Mouse (Mus musculus) erythroblast, adult 5-6 weeks (primary cell): ENCODE measurements around the gene Prr23a2. TPM values are rescaled to one million over a fixed set of nuclear protein-coding genes. Genes with fewer than 3 reads are reported as not detected.
"Not testable (repeated sequence)": the region's sequence is repeated elsewhere in the genome, so short reads cannot be mapped to it uniquely, and the experiment has no call there.

ENCODE experiments used
- ATAC-seq: replicated peaks from 2 replicates; pipeline ENCODE4 v1.8.0; 2016; ENCODE audit warnings: moderate number of reproducible peaks, mild to moderate bottlenecking, moderate TSS enrichment, inconsistent platforms; ENCODE audit not compliant: poor library complexity, low FRiP score, severe bottlenecking
- total RNA-seq, 2 experiments: library from RNA; stranded (forward) in 1 of 2; stranded (reverse) in 1 of 2; fragments of 150-400 nt in 1 of 2; fragments of 200-764, 138-1000 nt in 1 of 2; gene quantifications; 2 replicates each; pipeline versions ENCODE4 v1.2.3 to v1.2.4; 2015 to 2017; ENCODE audit warnings: low replicate concordance in 2 of 2

Gene Prr23a2
- total RNA-seq (2015; ENCODE audit: low replicate concordance) (not detected in 2 replicates), total RNA-seq (2017; ENCODE audit: low replicate concordance) (not detected in 2 replicates)

GRCm38 (mm10) chr9:98856210-98856609 lies at the start of gene Prr23a2:
TSS of gene Prr23a2 (plus strand) at chr9:98856494.
- ATAC-seq = no peak

- ATAC-seq = no peak
Observed at GRCm38 (mm10) chr9:98807631-98808030, 48.7 kb upstream of the Prr23a2 start.

DNA sequence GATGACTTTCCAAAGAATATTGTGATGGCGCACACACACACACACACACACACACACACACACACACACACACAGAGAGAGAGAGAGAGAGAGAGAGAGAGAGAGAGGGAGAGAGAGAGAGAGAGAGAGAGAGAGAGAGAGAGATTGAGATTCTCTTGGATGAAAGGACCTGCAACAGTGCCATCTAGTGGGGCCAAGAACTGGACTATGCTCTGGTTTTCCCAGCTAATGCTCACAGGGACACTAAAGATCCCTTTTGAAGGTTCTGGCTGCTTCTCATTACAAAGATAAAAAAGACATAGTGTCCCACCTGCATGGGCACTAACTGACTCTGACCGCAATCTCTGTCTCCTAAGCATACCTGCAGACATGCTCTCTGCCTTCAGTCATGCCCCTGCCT lies 46.8 kb upstream of the Prr23a2 start:
- ATAC-seq = not testable (repeated sequence)

- no peak for ATAC-seq
Observed at GRCm38 (mm10) chr9:98816066-98816465, 40.2 kb upstream of the Prr23a2 start.

DNA sequence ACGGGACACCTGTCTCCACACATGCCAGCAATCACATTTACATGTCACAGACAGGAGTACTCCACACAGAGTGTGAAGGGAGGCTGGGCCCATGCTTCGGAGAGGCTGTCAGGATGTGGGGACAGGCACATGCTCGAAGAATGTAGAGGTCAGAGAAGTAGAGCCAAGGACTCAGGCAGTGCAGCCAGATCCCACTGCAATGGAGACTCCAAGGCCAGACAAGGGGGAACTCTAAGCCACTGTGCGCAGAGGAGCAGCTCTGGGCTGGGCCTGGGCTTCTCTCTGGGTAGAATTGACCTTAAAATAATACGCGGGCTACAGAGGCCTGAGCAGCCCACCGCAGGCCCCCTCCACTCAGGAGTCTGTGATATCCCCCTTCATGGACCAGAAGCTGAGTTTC lies 38.7 kb upstream of the Prr23a2 start:
- no peak for ATAC-seq

DNA sequence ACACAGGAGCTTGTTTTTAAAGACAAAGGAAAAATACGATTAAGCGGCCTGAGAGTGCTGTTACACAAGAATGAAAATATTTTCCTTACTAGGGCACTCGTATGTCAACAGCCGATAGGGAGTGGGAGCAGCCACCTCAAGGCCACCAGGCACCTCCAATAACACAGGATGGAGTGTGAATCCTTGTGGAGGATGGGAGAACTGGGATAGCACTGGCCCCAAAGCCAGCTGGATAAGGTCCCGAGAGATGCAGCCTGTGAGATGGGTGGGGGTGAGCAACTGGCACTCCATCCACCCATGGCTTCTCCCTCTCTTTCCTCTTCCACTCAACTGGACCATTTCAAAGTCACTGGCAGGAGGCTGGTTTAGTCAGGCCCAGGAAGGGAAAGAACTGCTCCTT lies 37.3 kb upstream of the Prr23a2 start:
- no peak for ATAC-seq

DNA sequence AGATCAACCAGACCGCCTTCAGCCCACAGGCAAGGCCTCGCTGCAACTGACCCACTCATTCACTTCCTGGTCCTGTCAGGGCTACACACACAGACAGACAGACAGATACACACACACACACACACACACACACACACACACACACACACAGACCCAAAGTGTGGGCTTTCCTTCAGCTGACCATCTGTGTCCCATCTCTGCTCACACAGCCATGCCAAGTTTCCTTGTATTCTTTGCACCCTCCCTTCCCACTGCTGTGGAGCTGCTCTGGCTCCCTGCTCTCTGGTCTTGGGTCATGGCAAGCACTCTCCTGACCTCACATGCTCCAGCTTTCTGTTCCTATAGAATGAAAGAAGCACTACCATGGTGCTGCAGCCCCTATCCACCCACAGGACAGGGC lies 36.8 kb upstream of the Prr23a2 start:
- ATAC-seq = no peak

DNA sequence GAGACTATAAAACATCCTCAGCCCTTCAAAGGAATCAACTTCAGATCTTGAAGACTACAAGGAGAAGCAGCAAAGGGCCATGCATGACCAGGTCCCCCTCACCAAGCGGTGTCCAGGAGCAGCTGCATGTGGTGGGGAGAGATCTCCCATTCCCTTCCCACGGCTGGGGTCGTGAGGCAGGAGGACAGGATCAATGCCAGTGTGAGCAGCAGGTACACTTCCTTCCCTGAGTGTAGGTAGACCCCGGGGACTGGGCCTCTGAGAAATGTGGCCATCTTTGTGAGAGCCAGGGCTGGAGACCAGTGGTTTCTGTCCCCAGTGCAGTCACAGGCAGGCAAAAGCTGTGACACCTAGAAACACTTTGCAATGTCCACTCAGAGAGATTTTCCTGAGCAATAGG lies 35.8 kb upstream of the Prr23a2 start:
- ATAC-seq = no peak

DNA sequence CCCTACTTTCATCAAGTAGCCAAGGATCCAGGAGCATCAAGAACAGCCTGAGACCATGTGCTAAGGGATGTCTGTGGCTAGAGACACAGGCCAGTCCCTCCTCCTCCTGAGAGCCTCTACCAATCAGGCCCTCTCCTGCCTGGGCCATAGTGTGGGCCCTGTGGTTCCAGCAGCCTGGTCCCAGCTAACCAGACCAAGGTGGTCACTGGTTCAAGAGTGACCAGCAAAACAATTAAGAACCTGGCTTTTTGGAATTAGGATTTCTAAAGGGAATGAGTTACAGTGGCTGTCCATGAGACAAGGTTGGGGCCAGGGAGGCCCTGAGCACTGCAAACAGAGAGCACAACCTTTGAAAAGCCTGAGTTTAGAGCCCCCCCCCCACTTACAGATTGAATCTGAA lies 35.2 kb upstream of the Prr23a2 start:
- no peak for ATAC-seq

DNA sequence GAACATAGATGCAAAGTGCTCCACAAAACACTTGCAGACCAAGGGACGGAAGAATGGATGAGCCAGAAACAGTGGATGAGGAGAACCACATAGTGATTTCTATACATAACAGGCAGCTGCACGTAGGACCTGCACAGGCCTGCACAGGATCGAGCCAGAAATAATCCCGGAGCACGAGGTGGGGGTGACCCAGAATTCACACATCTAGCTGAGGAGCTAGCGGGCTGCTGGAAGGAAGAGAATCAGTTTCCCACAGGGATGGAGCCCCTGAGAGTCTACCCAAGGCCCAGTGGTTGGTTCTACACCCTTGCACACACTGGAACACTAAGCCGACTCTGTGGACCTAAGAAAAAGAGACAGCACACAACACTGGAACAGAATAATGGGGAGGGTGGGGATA lies 32.5 kb upstream of the Prr23a2 start:
- no peak for ATAC-seq

- ATAC-seq = no peak
Observed at GRCm38 (mm10) chr9:98829508-98829907, 26.8 kb upstream of the Prr23a2 start.

DNA sequence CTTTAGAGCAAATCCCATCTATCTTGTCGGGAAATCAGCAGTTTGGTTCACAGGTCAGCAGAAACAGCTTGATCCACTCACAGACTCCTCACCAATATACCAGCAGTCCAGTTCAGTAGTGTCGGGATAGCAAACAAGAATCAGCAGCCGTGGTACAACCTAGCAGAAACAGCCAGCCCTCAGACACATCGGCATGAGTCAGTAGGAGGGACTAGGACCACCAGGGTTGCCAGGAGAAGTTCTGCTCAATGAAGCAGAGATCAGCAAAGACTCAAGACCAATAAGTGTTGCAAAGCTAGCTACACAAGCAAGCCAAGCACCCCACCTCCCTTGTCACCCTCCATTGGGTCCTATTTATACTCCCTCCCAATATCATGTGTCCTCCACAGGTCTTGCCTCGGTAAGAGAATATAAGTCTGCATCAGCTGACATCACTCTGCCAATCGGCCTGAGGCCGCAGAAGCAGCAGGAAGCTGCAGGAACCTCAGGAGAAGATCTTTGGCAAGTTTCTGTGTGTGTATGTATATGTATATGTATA lies 18.7 kb upstream of the Prr23a2 start:
- ATAC-seq = no peak

DNA sequence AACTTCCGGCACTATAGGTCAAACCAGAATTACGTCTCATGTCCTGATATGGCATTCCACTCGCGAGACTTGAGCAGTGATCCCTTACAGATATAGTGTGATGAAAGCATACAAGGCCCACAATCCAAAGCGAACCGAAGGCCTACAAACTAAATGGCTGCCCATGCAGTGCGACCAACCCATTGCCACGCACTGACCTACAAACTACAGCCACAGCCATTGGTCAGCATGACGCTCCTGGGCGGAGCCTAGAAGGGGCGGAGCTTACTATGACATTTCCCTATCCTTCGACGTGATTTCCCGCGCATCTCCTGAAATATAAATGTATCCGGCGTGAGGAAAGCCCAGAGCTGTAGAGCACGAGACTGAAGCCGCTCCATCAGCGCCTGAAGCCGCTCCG lies 14.2 kb upstream of the Prr23a2 start, which contains the start of gene Prr23a1:
Gene Prr23a1, plus strand, starts transcription at position 387 of the 400 bp plus-strand sequence.
- no peak for ATAC-seq

DNA sequence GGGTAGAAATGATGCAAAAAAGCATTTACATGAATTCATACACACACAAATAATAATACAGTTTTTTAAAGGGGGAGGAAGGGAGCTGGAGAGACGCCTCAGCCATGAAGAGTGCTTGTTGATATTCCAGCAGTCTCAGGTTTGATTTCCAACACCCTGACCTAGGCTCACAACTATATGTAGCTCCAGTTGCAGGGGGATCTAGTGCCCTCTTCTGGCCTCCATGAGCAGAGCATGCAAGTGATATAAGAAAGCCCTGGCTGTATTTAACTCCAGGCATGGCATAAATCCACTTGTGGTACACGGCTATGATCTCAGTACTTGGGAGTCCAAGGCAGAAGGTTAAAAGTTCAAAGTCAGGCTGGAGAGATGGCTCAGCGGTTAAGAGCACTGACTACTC lies 7.2 kb downstream of the Prr23a2 start:
- no peak for ATAC-seq

- no peak for ATAC-seq
Observed at GRCm38 (mm10) chr9:98864571-98864970, 8.3 kb downstream of the Prr23a2 start, which contains the start of gene Prr23a3. TSS of gene Prr23a3 (plus strand) at chr9:98864767.

DNA sequence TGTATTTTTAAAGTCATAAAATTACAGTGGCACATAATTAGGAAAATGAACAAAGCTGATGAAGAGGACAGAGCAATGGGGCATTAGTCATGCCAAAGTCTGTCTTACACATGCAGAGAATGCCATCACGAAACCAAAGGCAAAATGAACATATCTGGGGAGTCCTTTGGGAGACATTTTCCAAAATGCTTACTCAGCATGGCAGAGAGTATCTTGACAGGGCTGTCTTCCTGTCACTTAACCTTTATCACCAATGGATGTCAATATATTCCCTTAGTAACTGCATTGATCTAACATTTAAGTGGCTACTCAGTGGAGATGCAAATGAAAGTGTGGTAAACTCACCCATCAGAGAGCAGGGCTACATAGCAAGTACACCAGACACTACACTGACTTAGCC lies 45.2 kb downstream of the Prr23a2 start:
- ATAC-seq = no peak

DNA sequence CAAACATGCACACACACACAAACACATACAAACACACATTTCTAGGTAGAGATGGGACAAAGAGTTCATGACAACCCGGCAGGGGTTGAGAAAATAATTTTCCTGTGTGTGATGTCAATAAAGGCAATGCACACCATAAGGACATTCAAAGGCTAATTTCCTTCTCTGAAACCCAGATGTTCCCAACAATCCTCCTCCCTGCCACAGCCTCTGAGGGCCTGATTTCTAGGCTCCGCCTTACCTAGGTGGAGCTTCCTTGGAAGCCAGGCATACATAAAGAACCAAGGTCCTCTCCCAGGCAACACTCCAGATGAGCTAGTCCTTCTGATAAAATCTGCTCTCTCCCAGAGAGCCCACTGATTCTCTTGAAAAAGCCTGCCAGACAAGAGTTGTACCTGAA lies 46.5 kb downstream of the Prr23a2 start, which contains the start of gene 7420426K07Rik:
Gene 7420426K07Rik, plus strand, starts transcription at position 301 of the 400 bp plus-strand sequence.
- ATAC-seq = no peak

Other genes with a start within 250 kb of the Prr23a2 start
- not detected in 2 replicates for gene Prr23a1, start 14.0 kb upstream of the Prr23a2 start, total RNA-seq (2015; ENCODE audit: low replicate concordance)
- gene Prr23a1, start 14.0 kb upstream of the Prr23a2 start, total RNA-seq (2017; ENCODE audit: low replicate concordance) = not detected in 2 replicates
- gene Prr23a3, start 8.3 kb downstream of the Prr23a2 start, total RNA-seq (2015; ENCODE audit: low replicate concordance) = not detected in 2 replicates
- gene Prr23a3, start 8.3 kb downstream of the Prr23a2 start, total RNA-seq (2017; ENCODE audit: low replicate concordance) = not detected in 2 replicates
- gene 7420426K07Rik, start 46.6 kb downstream of the Prr23a2 start, total RNA-seq (2015; ENCODE audit: low replicate concordance) = not detected in 2 replicates
- gene 7420426K07Rik, start 46.6 kb downstream of the Prr23a2 start, total RNA-seq (2017; ENCODE audit: low replicate concordance) = not detected in 2 replicates
- not detected in 2 replicates for gene Foxl2, start 98.8 kb downstream of the Prr23a2 start, total RNA-seq (2015; ENCODE audit: low replicate concordance)
- not detected in 2 replicates for gene Foxl2, start 98.8 kb downstream of the Prr23a2 start, total RNA-seq (2017; ENCODE audit: low replicate concordance)
- 2.9 and 6.5 TPM in 2 replicates for gene Faim, start 129.9 kb downstream of the Prr23a2 start, total RNA-seq (2015; ENCODE audit: low replicate concordance)
- gene Faim, start 129.9 kb downstream of the Prr23a2 start, total RNA-seq (2017; ENCODE audit: low replicate concordance) = 13.3 and 25.0 TPM in 2 replicates
- not detected in 2 replicates for gene Gm1123, start 179.2 kb downstream of the Prr23a2 start, total RNA-seq (2015; ENCODE audit: low replicate concordance)
- gene Gm1123, start 179.2 kb downstream of the Prr23a2 start, total RNA-seq (2017; ENCODE audit: low replicate concordance) = not detected in 2 replicates